Mouse (Mus musculus) liver, adult 2 months (tissue): ENCODE data around the gene Dnajc21. TPM values are rescaled to one million over a fixed set of nuclear protein-coding genes. Genes with fewer than 3 reads are reported as not detected.

Experiments used
- DNase-seq: peaks from one replicate; pipeline ENCODE4 v3.0.0-alpha.2; 2011; ENCODE audit warnings: low read depth, low spot score; ENCODE audit errors: extremely low read depth
- H3K27ac ChIP-seq: fragments of 200-500 bp; replicated peaks from 2 replicates; pipeline ENCODE4 v1.5.1; 2012; ENCODE audit warnings: low read depth, mild to moderate bottlenecking, control low read depth, inconsistent platforms, low read length; ENCODE audit not compliant: insufficient read depth
- H3K27me3 ChIP-seq: fragments of 200-500 bp; 2 replicates; pipeline ENCODE4 v1.6.1; 2012; ENCODE audit warnings: mild to moderate bottlenecking, moderate library complexity, low read length, inconsistent platforms; ENCODE audit not compliant: control insufficient read depth, insufficient read depth
- H3K36me3 ChIP-seq: fragments of 200-500 bp; 2 replicates; pipeline ENCODE4 v1.6.1; 2012; ENCODE audit warnings: low read length, inconsistent platforms; ENCODE audit not compliant: control insufficient read depth, insufficient read depth
- H3K4me1 ChIP-seq: fragments of 200-500 bp; 2 replicates; pipeline ENCODE4 v1.6.1; 2011; ENCODE audit warnings: low read length; ENCODE audit not compliant: control insufficient read depth, insufficient read depth
- H3K4me3 ChIP-seq: fragments of 200-500 bp; 2 replicates; pipeline ENCODE4 v1.5.1; 2011; ENCODE audit warnings: low read depth, mild to moderate bottlenecking, control low read depth, low read length, moderate library complexity; ENCODE audit not compliant: insufficient read depth
- H3K79me2 ChIP-seq: fragments of 200-500 bp; 2 replicates; pipeline ENCODE4 v1.6.1; 2012; ENCODE audit warnings: inconsistent platforms, mild to moderate bottlenecking, low read length, moderate library complexity; ENCODE audit not compliant: control insufficient read depth, insufficient read depth
- H3K9ac ChIP-seq: fragments of 200-500 bp; 2 replicates; pipeline ENCODE4 v1.6.1; 2012; ENCODE audit warnings: low read depth, mild to moderate bottlenecking, control low read depth, inconsistent platforms, low read length
- CTCF ChIP-seq: fragments of 200-500 bp; IDR thresholded peaks from 2 replicates; pipeline ENCODE4 v1.5.1; 2011; ENCODE audit warnings: low read depth, low read length, control low read depth
- POLR2A ChIP-seq: fragments of 200-500 bp; IDR thresholded peaks from 2 replicates; pipeline ENCODE4 v1.6.1; 2011; ENCODE audit warnings: low read length, control low read depth; ENCODE audit not compliant: insufficient read depth; ENCODE audit errors: extremely low read depth
- WGBS: fragments of 180-500 bp; shearing (Covaris S2); methylation state at CpG from one replicate; pipeline ENCODE4 v1.1.7; 2018; 5-methylcytosine and 5-hydroxymethylcytosine counted together
- polyA plus RNA-seq: library from polyadenylated mRNA; depleted of rRNA; stranded (reverse); fragments of >200 nt; gene quantifications from 2 replicates; pipeline ENCODE4 v1.2.3, GENCODE M21; 2012
- total RNA-seq: library from RNA; depleted of rRNA; stranded (reverse); fragments of >200 nt; gene quantifications from 2 replicates; pipeline ENCODE4 v1.2.3, GENCODE M21; 2014

Gene Dnajc21
- total and polyA plus RNA-seq, 2 experiments: 0.76 to 7.6 TPM

DNA sequence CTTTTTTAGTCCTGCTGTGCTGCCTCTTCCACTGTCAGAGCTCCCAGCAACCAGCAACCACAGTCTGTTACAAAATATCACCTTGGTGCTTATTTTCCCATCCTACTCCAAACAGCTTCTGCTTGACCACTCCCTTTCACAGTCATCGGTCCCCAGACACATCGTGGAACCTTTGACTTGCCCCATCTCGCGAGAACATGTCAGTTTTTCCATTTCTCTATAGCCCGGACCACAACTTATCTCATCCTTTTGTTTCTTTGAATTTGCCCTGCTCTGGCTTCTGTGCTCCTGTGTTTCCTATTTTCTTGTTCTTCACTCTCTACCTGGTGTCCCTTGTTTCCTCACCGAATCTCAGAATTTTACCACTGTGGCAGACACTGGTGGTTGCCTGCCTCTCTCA is 44.2 kb downstream of the Dnajc21 start:
- no peak overlapping the region for H3K27ac ChIP-seq
- H3K27me3 ChIP-seq: no peaks in the 10 kb centered on the region
- 89% methylated on average over 6 of the region's 6 CpGs for WGBS
- no peaks in the 10 kb centered on the region for H3K79me2 ChIP-seq
- no peak for DNase-seq
- no peak overlapping the region for H3K9ac ChIP-seq
- H3K36me3 ChIP-seq: no peaks in the 10 kb centered on the region
- peaks cover 3% of the 10 kb centered on the region; the same call in 1 of the 2 replicates for H3K4me1 ChIP-seq
- no peak overlapping the region for H3K4me3 ChIP-seq
- TF ChIP-seq CTCF: no peak

GRCm38 (mm10) chr15:10421785-10422144 is 48.6 kb downstream of the Dnajc21 start:
- Histone ChIP-seq H3K9ac (no peak overlapping the region), H3K79me2 (no peaks in the 10 kb centered on the region), H3K4me1 (peaks cover 3% of the 10 kb centered on the region; the same call in 1 of the 2 replicates), H3K27me3 (no peaks in the 10 kb centered on the region), H3K27ac (no peak overlapping the region), H3K36me3 (no peaks in the 10 kb centered on the region), H3K4me3 (no peak overlapping the region)
- peak; percentile 20 for DNase-seq
- WGBS: 94% methylated on average over 1 of the region's 1 CpGs
- TF ChIP-seq POLR2A: no peak
- no peak for TF ChIP-seq CTCF

- 67% methylated on average over 7 of the region's 7 CpGs for WGBS
- TF ChIP-seq POLR2A: no peak
- TF ChIP-seq CTCF: no peak
- H3K9ac ChIP-seq: no peak overlapping the region
- H3K4me3 ChIP-seq: no peak overlapping the region
- no peaks in the 10 kb centered on the region for H3K27me3 ChIP-seq
- H3K36me3 ChIP-seq: no peaks in the 10 kb centered on the region
- no peak overlapping the region for H3K27ac ChIP-seq
- no peak for DNase-seq
- H3K4me1 ChIP-seq: peaks cover 3% of the 10 kb centered on the region; the same call in 1 of the 2 replicates
- H3K79me2 ChIP-seq: no peaks in the 10 kb centered on the region
Measured at GRCm38 (mm10) chr15:10421138-10421784, 49.1 kb downstream of the Dnajc21 start.

GRCm38 (mm10) chr15:10413656-10414055 is 56.7 kb downstream of the Dnajc21 start:
- TF ChIP-seq CTCF (no peak), POLR2A (no peak)
- Histone ChIP-seq H3K4me3 (no peak overlapping the region), H3K36me3 (peaks cover 19% of the 10 kb centered on the region), H3K27ac (no peak overlapping the region), H3K4me1 (no peaks in the 10 kb centered on the region), H3K27me3 (no peaks in the 10 kb centered on the region), H3K9ac (no peak overlapping the region), H3K79me2 (no peaks in the 10 kb centered on the region)
- WGBS: 96% methylated on average over 6 of the region's 6 CpGs
- no peak for DNase-seq

DNA sequence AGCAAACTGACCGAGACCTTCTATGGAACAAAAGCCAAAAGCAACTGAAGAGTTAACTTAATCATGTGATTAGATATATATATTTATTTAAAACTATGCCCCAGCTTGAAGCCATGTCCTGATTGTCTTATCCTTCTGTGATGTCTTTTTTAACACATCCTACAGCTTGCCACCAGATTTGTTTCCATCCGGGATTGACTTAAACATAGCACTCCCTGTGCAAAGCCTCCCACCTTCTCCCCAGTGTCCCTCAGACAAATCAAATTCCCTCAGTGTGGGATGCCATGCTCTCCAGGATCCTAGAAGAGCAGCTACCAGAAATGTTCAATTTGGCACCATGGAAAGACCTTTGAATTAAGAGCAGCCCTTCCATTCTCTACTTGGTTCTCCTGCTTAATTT is 59.4 kb downstream of the Dnajc21 start:
- Histone ChIP-seq H3K27me3 (no peaks in the 10 kb centered on the region), H3K79me2 (no peaks in the 10 kb centered on the region), H3K9ac (no peak overlapping the region), H3K36me3 (peaks cover 21% of the 10 kb centered on the region), H3K4me1 (no peaks in the 10 kb centered on the region), H3K4me3 (no peak overlapping the region), H3K27ac (no peak overlapping the region)
- WGBS: 90% methylated on average over 2 of the region's 2 CpGs
- DNase-seq: no peak
- TF ChIP-seq POLR2A: no peak
- TF ChIP-seq CTCF: no peak

GRCm38 (mm10) chr15:10409842-10410241 is 60.5 kb downstream of the Dnajc21 start:
- TF ChIP-seq CTCF (no peak), POLR2A (no peak)
- Histone ChIP-seq H3K27ac (no peak overlapping the region), H3K36me3 (peaks cover 21% of the 10 kb centered on the region), H3K27me3 (no peaks in the 10 kb centered on the region), H3K79me2 (no peaks in the 10 kb centered on the region), H3K9ac (no peak overlapping the region), H3K4me1 (no peaks in the 10 kb centered on the region), H3K4me3 (no peak overlapping the region)
- DNase-seq: no peak
- 93% methylated on average over 3 of the region's 3 CpGs for WGBS
